Mouse (Mus musculus): ENCODE results near the gene Sorcs3. TPM values are rescaled to one million over a fixed set of nuclear protein-coding genes. Genes with fewer than 3 reads are reported as not detected.

The Sorcs3 gene
- polyA plus RNA-seq, 1 experiment, result 0.01 TPM

GRCm38 (mm10) chr19:48260671-48261070 lies 54.8 kb downstream of the Sorcs3 start:
- no peaks in the 10 kb centered on the region for H3K27me3 ChIP-seq (ENCODE audit: control insufficient read depth, insufficient read depth, insufficient read length)
- H3K36me3 ChIP-seq (ENCODE audit: control insufficient read depth, insufficient read depth), result no peaks in the 10 kb centered on the region
- no peak overlapping the region for H3K4me3 ChIP-seq (ENCODE audit: insufficient read depth, poor library complexity, severe bottlenecking)
- H3ac ChIP-seq (ENCODE audit: control insufficient read depth, insufficient read length, low read depth), result no peak overlapping the region
- no peaks in the 10 kb centered on the region for H3K79me2 ChIP-seq (ENCODE audit: control insufficient read depth, insufficient read depth)
- no peaks in the 10 kb centered on the region for H3K79me3 ChIP-seq (ENCODE audit: low read depth)
- TF ChIP-seq MYOD1 (IDR thresholded peaks at IDR 0.05; ENCODE audit: control insufficient read depth, insufficient read length, low read depth), result no peak
- TF ChIP-seq MAX (IDR thresholded peaks at IDR 0.05), result no peak
- TF ChIP-seq CTCF (IDR thresholded peaks at IDR 0.05; ENCODE audit: control insufficient read depth, insufficient read depth, insufficient read length), result no peak
- no peak for TF ChIP-seq USF1 (IDR thresholded peaks at IDR 0.05; ENCODE audit: low read depth)

GRCm38 (mm10) chr19:48263750-48264149 lies 57.9 kb downstream of the Sorcs3 start:
- no peaks in the 10 kb centered on the region for H3K36me3 ChIP-seq (ENCODE audit: control insufficient read depth, insufficient read depth)
- no peak overlapping the region for H3K4me3 ChIP-seq (ENCODE audit: insufficient read depth, poor library complexity, severe bottlenecking)
- H3ac ChIP-seq (ENCODE audit: control insufficient read depth, insufficient read length, low read depth), result no peak overlapping the region
- no peaks in the 10 kb centered on the region for H3K79me3 ChIP-seq (ENCODE audit: low read depth)
- no peaks in the 10 kb centered on the region for H3K27me3 ChIP-seq (ENCODE audit: control insufficient read depth, insufficient read depth, insufficient read length)
- TF ChIP-seq USF1 (IDR thresholded peaks at IDR 0.05; ENCODE audit: low read depth) (no peak), MYOG (IDR thresholded peaks at IDR 0.05; ENCODE audit: control insufficient read depth, extremely low read depth, insufficient read length) (no peak), CEBPB (IDR thresholded peaks at IDR 0.05; ENCODE audit: low read depth) (no peak), MYOD1 (IDR thresholded peaks at IDR 0.05; ENCODE audit: control insufficient read depth, insufficient read length, low read depth) (no peak), CTCF (IDR thresholded peaks at IDR 0.05; ENCODE audit: control insufficient read depth, insufficient read depth, insufficient read length) (no peak), FOSL1 (IDR thresholded peaks at IDR 0.05; ENCODE audit: insufficient read depth, low read length, poor library complexity, severe bottlenecking) (no peak)
- H3K79me2 ChIP-seq (ENCODE audit: control insufficient read depth, insufficient read depth), result no peaks in the 10 kb centered on the region

DNA sequence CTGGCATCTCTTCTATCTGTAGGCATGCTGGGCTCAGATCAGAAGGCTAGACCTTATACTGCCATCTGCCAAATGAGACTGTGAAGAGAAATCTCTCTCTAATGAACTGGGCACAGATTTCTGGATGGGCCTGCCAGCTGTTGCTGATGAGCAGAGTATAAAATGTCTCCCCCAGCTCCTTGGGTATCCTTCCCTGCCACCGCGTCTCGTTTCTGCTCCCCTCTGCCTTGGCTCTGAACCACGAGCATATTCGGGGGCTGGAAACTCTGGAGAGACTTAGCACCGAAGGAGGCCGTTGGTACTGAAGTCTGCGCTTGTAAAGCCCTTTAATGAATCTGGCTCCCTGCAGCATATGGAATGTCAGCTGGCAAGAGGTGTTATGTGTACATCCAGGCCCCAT lies 74.4 kb downstream of the Sorcs3 start:
- Histone ChIP-seq H3K79me2 (ENCODE audit: control insufficient read depth, insufficient read depth) (no peaks in the 10 kb centered on the region), H3K27me3 (ENCODE audit: control insufficient read depth, insufficient read depth, insufficient read length) (no peaks in the 10 kb centered on the region), H3K79me3 (ENCODE audit: low read depth) (no peaks in the 10 kb centered on the region), H3K4me3 (ENCODE audit: insufficient read depth, poor library complexity, severe bottlenecking) (no peak overlapping the region), H3ac (ENCODE audit: control insufficient read depth, insufficient read length, low read depth) (no peak overlapping the region), H3K36me3 (ENCODE audit: control insufficient read depth, insufficient read depth) (no peaks in the 10 kb centered on the region)
- TF ChIP-seq FOSL1 (IDR thresholded peaks at IDR 0.05; ENCODE audit: insufficient read depth, low read length, poor library complexity, severe bottlenecking), result no peak
- no peak for TF ChIP-seq CTCF (IDR thresholded peaks at IDR 0.05; ENCODE audit: control insufficient read depth, insufficient read depth, insufficient read length)
- no peak for TF ChIP-seq USF1 (IDR thresholded peaks at IDR 0.05; ENCODE audit: low read depth)
- no peak for TF ChIP-seq MAX (IDR thresholded peaks at IDR 0.05)
- no peak for TF ChIP-seq CEBPB (IDR thresholded peaks at IDR 0.05; ENCODE audit: low read depth)
- TF ChIP-seq MYOG (IDR thresholded peaks at IDR 0.05; ENCODE audit: control insufficient read depth, extremely low read depth, insufficient read length), result no peak
- TF ChIP-seq MYOD1 (IDR thresholded peaks at IDR 0.05; ENCODE audit: control insufficient read depth, insufficient read length, low read depth), result no peak

DNA sequence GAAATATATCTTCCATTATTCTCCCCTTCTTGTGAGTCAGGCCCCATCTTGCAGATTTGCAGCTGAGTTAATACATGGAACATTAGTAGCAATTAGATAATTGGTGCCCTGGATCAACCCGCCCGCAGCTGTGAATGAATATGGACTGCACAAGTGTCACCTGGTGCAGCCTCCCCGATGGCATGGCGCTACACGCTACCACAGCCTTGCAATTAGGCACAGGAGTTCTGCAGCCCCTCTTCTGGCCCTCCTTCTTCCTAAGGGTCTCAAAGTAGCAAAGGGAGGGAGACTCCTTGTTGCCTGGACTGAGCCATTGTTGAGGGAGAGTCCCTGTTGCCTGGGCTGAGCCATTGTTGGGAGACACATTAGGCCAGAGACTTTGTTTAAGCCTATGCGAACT lies 76.4 kb downstream of the Sorcs3 start:
- no peaks in the 10 kb centered on the region for H3K27me3 ChIP-seq (ENCODE audit: control insufficient read depth, insufficient read depth, insufficient read length)
- H3K79me2 ChIP-seq (ENCODE audit: control insufficient read depth, insufficient read depth), result no peaks in the 10 kb centered on the region
- no peaks in the 10 kb centered on the region for H3K79me3 ChIP-seq (ENCODE audit: low read depth)
- H3K36me3 ChIP-seq (ENCODE audit: control insufficient read depth, insufficient read depth), result no peaks in the 10 kb centered on the region
- H3ac ChIP-seq (ENCODE audit: control insufficient read depth, insufficient read length, low read depth), result no peak overlapping the region
- no peak overlapping the region for H3K4me3 ChIP-seq (ENCODE audit: insufficient read depth, poor library complexity, severe bottlenecking)
- TF ChIP-seq MYOG (IDR thresholded peaks at IDR 0.05; ENCODE audit: control insufficient read depth, extremely low read depth, insufficient read length), result no peak
- TF ChIP-seq MAX (IDR thresholded peaks at IDR 0.05), result no peak
- TF ChIP-seq FOSL1 (IDR thresholded peaks at IDR 0.05; ENCODE audit: insufficient read depth, low read length, poor library complexity, severe bottlenecking), result no peak
- TF ChIP-seq MYOD1 (IDR thresholded peaks at IDR 0.05; ENCODE audit: control insufficient read depth, insufficient read length, low read depth), result no peak
- TF ChIP-seq CTCF (IDR thresholded peaks at IDR 0.05; ENCODE audit: control insufficient read depth, insufficient read depth, insufficient read length), result no peak
- no peak for TF ChIP-seq CEBPB (IDR thresholded peaks at IDR 0.05; ENCODE audit: low read depth)
- TF ChIP-seq USF1 (IDR thresholded peaks at IDR 0.05; ENCODE audit: low read depth), result no peak

GRCm38 (mm10) chr19:48283217-48283616 lies 77.4 kb downstream of the Sorcs3 start:
- Histone ChIP-seq H3K4me3 (ENCODE audit: insufficient read depth, poor library complexity, severe bottlenecking) (no peak overlapping the region), H3ac (ENCODE audit: control insufficient read depth, insufficient read length, low read depth) (no peak overlapping the region), H3K79me2 (ENCODE audit: control insufficient read depth, insufficient read depth) (no peaks in the 10 kb centered on the region), H3K36me3 (ENCODE audit: control insufficient read depth, insufficient read depth) (no peaks in the 10 kb centered on the region), H3K79me3 (ENCODE audit: low read depth) (no peaks in the 10 kb centered on the region), H3K27me3 (ENCODE audit: control insufficient read depth, insufficient read depth, insufficient read length) (no peaks in the 10 kb centered on the region)
- no peak for TF ChIP-seq CEBPB (IDR thresholded peaks at IDR 0.05; ENCODE audit: low read depth)
- no peak for TF ChIP-seq FOSL1 (IDR thresholded peaks at IDR 0.05; ENCODE audit: insufficient read depth, low read length, poor library complexity, severe bottlenecking)
- TF ChIP-seq CTCF (IDR thresholded peaks at IDR 0.05; ENCODE audit: control insufficient read depth, insufficient read depth, insufficient read length), result no peak
- no peak for TF ChIP-seq MAX (IDR thresholded peaks at IDR 0.05)
- no peak for TF ChIP-seq USF1 (IDR thresholded peaks at IDR 0.05; ENCODE audit: low read depth)
- TF ChIP-seq MYOD1 (IDR thresholded peaks at IDR 0.05; ENCODE audit: control insufficient read depth, insufficient read length, low read depth), result no peak
- TF ChIP-seq MYOG (IDR thresholded peaks at IDR 0.05; ENCODE audit: control insufficient read depth, extremely low read depth, insufficient read length), result no peak

DNA sequence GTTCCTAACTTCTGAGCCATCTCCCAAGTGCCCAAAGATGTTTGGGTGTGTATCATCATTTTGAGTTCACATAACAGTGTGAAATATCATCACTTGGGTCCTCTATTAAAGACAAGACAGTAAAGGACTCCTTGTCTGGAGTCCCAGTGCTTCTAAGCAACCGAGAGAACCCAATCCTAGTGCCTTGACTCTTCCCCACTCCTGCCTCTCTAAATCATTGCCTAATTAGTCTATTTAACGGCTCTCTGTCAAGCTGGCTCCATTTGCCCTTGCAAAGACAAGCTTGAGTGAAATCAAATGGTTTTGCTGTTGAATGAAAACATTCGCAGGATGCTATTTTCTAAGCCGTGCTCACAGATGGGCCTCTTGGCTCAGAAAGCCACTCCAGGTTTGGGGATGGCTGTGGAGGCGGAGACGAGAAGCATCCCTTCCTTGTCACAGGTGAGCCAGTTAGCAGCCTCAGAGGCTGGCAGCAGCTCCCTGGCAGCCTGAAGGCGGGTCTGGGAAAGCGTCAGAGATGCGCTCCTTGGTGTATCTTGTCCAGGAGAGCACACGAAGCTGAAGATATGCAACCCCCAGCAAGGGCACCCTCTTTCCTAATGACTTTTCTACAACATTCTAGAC lies 79.9 kb downstream of the Sorcs3 start:
- Histone ChIP-seq H3K36me3 (ENCODE audit: control insufficient read depth, insufficient read depth) (no peaks in the 10 kb centered on the region), H3ac (ENCODE audit: control insufficient read depth, insufficient read length, low read depth) (no peak overlapping the region), H3K27me3 (ENCODE audit: control insufficient read depth, insufficient read depth, insufficient read length) (no peaks in the 10 kb centered on the region), H3K79me2 (ENCODE audit: control insufficient read depth, insufficient read depth) (no peaks in the 10 kb centered on the region), H3K4me3 (ENCODE audit: insufficient read depth, poor library complexity, severe bottlenecking) (no peak overlapping the region), H3K79me3 (ENCODE audit: low read depth) (no peaks in the 10 kb centered on the region)
- TF ChIP-seq CTCF (IDR thresholded peaks at IDR 0.05; ENCODE audit: control insufficient read depth, insufficient read depth, insufficient read length), result no peak
- TF ChIP-seq CEBPB (IDR thresholded peaks at IDR 0.05; ENCODE audit: low read depth), result no peak
- no peak for TF ChIP-seq MYOD1 (IDR thresholded peaks at IDR 0.05; ENCODE audit: control insufficient read depth, insufficient read length, low read depth)
- no peak for TF ChIP-seq FOSL1 (IDR thresholded peaks at IDR 0.05; ENCODE audit: insufficient read depth, low read length, poor library complexity, severe bottlenecking)
- TF ChIP-seq MYOG (IDR thresholded peaks at IDR 0.05; ENCODE audit: control insufficient read depth, extremely low read depth, insufficient read length), result no peak
- no peak for TF ChIP-seq MAX (IDR thresholded peaks at IDR 0.05)
- no peak for TF ChIP-seq USF1 (IDR thresholded peaks at IDR 0.05; ENCODE audit: low read depth)
